In the genomic region with DNA sequence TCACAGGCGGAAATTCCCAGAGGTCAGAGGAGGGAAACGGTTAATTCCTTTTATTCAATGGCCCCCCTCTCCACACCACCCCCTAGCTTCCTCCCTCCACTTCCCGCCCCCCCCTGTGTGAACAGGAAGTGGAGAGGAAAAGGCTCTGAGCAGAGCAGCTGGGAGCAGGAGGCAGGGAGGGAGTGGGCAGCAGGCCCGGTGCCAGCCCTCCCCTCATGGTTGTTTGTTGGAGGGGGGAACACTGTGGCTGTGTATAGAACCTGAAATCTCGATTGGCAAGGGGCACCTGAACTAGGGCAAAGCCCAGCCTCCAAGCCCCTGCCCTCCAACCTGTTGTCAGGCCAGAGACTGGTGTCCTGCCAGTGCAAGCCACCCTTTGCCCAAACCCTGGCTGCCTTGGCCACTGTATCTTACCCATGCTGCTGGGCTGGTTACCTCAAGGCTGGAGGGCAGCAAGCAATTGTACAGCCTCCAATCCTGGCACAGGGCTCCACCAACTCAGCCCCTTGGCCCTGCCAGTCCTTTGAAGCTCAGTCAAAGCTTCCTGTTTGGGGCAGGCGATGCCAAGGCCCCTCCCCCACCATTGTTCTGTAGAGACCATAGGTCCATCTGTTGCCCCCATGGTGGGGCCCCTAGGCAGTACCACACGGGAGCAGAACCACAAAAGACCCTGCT, we compare ENCODE assay signal across 8 mouse cellular contexts. TPM values are rescaled to one million over a fixed set of nuclear protein-coding genes. Genes with fewer than 3 reads are reported as not detected.
DNase-seq lines count a peak whose midpoint lies in the region; ATAC-seq lines count a peak whose summit lies in the region.

No protein-coding gene starts in this region.

- peak; percentile 52 for ATAC-seq in hindbrain, embryonic 15.5 days (ENCODE audit: low FRiP score, low read depth)
- 0 out of 2 replicates have a peak, but pooled peaks have one; percentile 8 for ATAC-seq in liver, embryonic 11.5 days (replicated peaks; ENCODE audit: low FRiP score)
- peak; percentile 41; the same call in 1 of the 2 replicates for ATAC-seq in neural tube, embryonic 14.5 days (ENCODE audit: low read depth)
- no peak for ATAC-seq in monocyte, adult 5-6 weeks (replicated peaks; ENCODE audit: insufficient number of reproducible peaks, low FRiP score, low TSS enrichment, poor library complexity, severe bottlenecking)

- H3K27ac ChIP-seq in forebrain, embryonic 10.5 days = peak overlapping the region; percentile 76
- H3K27ac ChIP-seq in hindbrain, embryonic 15.5 days (replicated peaks) = peak overlapping the region; percentile 59
- H3K27ac ChIP-seq in liver, embryonic 11.5 days (ENCODE audit: low read depth, low read length) = peak overlapping the region; percentile 55; the same call in 1 of the 2 replicates
- H3K27ac ChIP-seq in neural tube, embryonic 14.5 days (ENCODE audit: low read depth, low read length) = no peak overlapping the region

- H3K9me3 ChIP-seq in forebrain, embryonic 10.5 days = no peaks in the 10 kb centered on the region
- no peaks in the 10 kb centered on the region for H3K9me3 ChIP-seq in hindbrain, embryonic 15.5 days
- H3K9me3 ChIP-seq in liver, embryonic 11.5 days (ENCODE audit: control insufficient read depth, low read length) = no peaks in the 10 kb centered on the region
- no peaks in the 10 kb centered on the region for H3K9me3 ChIP-seq in neural tube, embryonic 14.5 days (ENCODE audit: control insufficient read depth, low read length)

- H3K9ac ChIP-seq in hindbrain, embryonic 15.5 days = no peak overlapping the region
- H3K9ac ChIP-seq in liver, embryonic 11.5 days (ENCODE audit: low read depth, low read length) = peak overlapping the region; percentile 64
- no peak overlapping the region for H3K9ac ChIP-seq in neural tube, embryonic 14.5 days (replicated peaks; ENCODE audit: low read depth, low read length)

- peaks cover 38% of the 10 kb centered on the region for H3K4me1 ChIP-seq in forebrain, embryonic 10.5 days
- peaks cover 16% of the 10 kb centered on the region for H3K4me1 ChIP-seq in hindbrain, embryonic 15.5 days (replicated peaks)
- H3K4me1 ChIP-seq in liver, embryonic 11.5 days (replicated peaks; ENCODE audit: control insufficient read depth, insufficient read depth, low read length) = peaks cover 55% of the 10 kb centered on the region
- peaks cover 11% of the 10 kb centered on the region for H3K4me1 ChIP-seq in neural tube, embryonic 14.5 days (ENCODE audit: control insufficient read depth, insufficient read depth, low read length)

- peak overlapping the region; percentile 25; the same call in 1 of the 2 replicates for H3K4me3 ChIP-seq in forebrain, embryonic 10.5 days
- no peak overlapping the region for H3K4me3 ChIP-seq in hindbrain, embryonic 15.5 days
- peak overlapping the region; percentile 33 for H3K4me3 ChIP-seq in liver, embryonic 11.5 days (ENCODE audit: low read depth, low read length)
- H3K4me3 ChIP-seq in neural tube, embryonic 14.5 days (ENCODE audit: low read depth, low read length) = no peak overlapping the region

- peaks cover 35% of the 10 kb centered on the region for H3K36me3 ChIP-seq in forebrain, embryonic 10.5 days (replicated peaks)
- H3K36me3 ChIP-seq in hindbrain, embryonic 15.5 days = peaks cover 24% of the 10 kb centered on the region
- peaks cover 11% of the 10 kb centered on the region for H3K36me3 ChIP-seq in liver, embryonic 11.5 days (ENCODE audit: control insufficient read depth, insufficient read depth, low read length)
- peaks cover 25% of the 10 kb centered on the region; the same call in 1 of the 2 replicates for H3K36me3 ChIP-seq in neural tube, embryonic 14.5 days (ENCODE audit: control insufficient read depth, insufficient read depth, low read length)

- DNase-seq in layer of hippocampus, postnatal 14 days (ENCODE audit: low spot score in 2 of 2) = peak; percentile 55 to 71
- DNase-seq in layer of hippocampus, postnatal 25 days (ENCODE audit: extremely low spot score in 1 of 2, low spot score in 1 of 2) = no peak
- no peak for DNase-seq in forebrain, embryonic 10.5 days (ENCODE audit: extremely low spot score, low spot score)
- no peak for DNase-seq in liver, embryonic 11.5 days (ENCODE audit: low spot score)
- no peak for DNase-seq in Muller cell, postnatal 12 days (ENCODE audit: inconsistent ontology term)

- 0 out of 2 replicates have a peak, but pooled peaks cover 4% of the 10 kb centered on the region for H3K27me3 ChIP-seq in forebrain, embryonic 10.5 days (ENCODE audit: poor library complexity, severe bottlenecking)
- H3K27me3 ChIP-seq in hindbrain, embryonic 15.5 days = no peaks in the 10 kb centered on the region
- H3K27me3 ChIP-seq in liver, embryonic 11.5 days (replicated peaks; ENCODE audit: control insufficient read depth, insufficient read depth, low read length) = no peaks in the 10 kb centered on the region
- no peaks in the 10 kb centered on the region for H3K27me3 ChIP-seq in neural tube, embryonic 14.5 days (ENCODE audit: control insufficient read depth, insufficient read depth, low read length)

- peak overlapping the region; percentile 33 for H3K4me2 ChIP-seq in hindbrain, embryonic 15.5 days
- peak overlapping the region; percentile 82 for H3K4me2 ChIP-seq in liver, embryonic 11.5 days
- 0 out of 2 replicates have a peak overlapping the region, but pooled peaks have one; percentile 9 for H3K4me2 ChIP-seq in neural tube, embryonic 14.5 days (ENCODE audit: low read depth, low read length)

- 44% methylated on average over 7 of the region's 7 CpGs for WGBS in forebrain, embryonic 10.5 days
- WGBS in hindbrain, embryonic 15.5 days = 35% methylated on average over 7 of the region's 7 CpGs
- WGBS in liver, embryonic 11.5 days = 35% methylated on average over 7 of the region's 7 CpGs
- 30% methylated on average over 7 of the region's 7 CpGs for WGBS in neural tube, embryonic 14.5 days

RNA-seq across cellular contexts. Expression of a gene that starts 12.4 kb away (rescaled TPM):
- total RNA-seq in layer of hippocampus, postnatal 14 days (2021) = 10 to 100 TPM; 34.0 to 34.3 TPM
- 10 to 100 TPM; 37.5 to 43.9 TPM for total RNA-seq in layer of hippocampus, postnatal 25 days (2021)
- polyA plus RNA-seq in forebrain, embryonic 10.5 days (2016; fragmentation: Nextera tagmentation; extraction: Ambion mirVana) = 23.0 and 23.6 TPM in 2 replicates
- 27.3 and 30.2 TPM in 2 replicates for polyA plus RNA-seq in hindbrain, embryonic 15.5 days (2015; fragmentation: Nextera tagmentation; extraction: Ambion mirVana)
- polyA plus RNA-seq in liver, embryonic 11.5 days (2014; fragmentation: Nextera tagmentation; extraction: Ambion mirVana) = 13.4 and 14.0 TPM in 2 replicates
- polyA plus RNA-seq in neural tube, embryonic 14.5 days (2014; fragmentation: Nextera tagmentation; extraction: Ambion mirVana) = 14.8 and 19.7 TPM in 2 replicates
- 20.7 to 33.0 TPM (median 21.1 TPM) in 3 replicates for total RNA-seq in monocyte, adult 5-6 weeks (2017)

RNA-seq across cellular contexts. Expression of a gene that starts 24.6 kb away (rescaled TPM):
- total RNA-seq in layer of hippocampus, postnatal 14 days (2021) = 1 to 10 TPM; 5.6 to 6.3 TPM
- 1 to 10 TPM; 3.0 to 5.2 TPM for total RNA-seq in layer of hippocampus, postnatal 25 days (2021)
- polyA plus RNA-seq in forebrain, embryonic 10.5 days (2016; fragmentation: Nextera tagmentation; extraction: Ambion mirVana) = 3.3 and 4.0 TPM in 2 replicates
- 5.0 and 5.1 TPM in 2 replicates for polyA plus RNA-seq in hindbrain, embryonic 15.5 days (2015; fragmentation: Nextera tagmentation; extraction: Ambion mirVana)
- polyA plus RNA-seq in liver, embryonic 11.5 days (2014; fragmentation: Nextera tagmentation; extraction: Ambion mirVana) = 5.3 and 5.9 TPM in 2 replicates
- 2.1 and 2.7 TPM in 2 replicates for polyA plus RNA-seq in neural tube, embryonic 14.5 days (2014; fragmentation: Nextera tagmentation; extraction: Ambion mirVana)
- 0.19 to 0.85 TPM in 2 of 3 replicates, not detected in the other for total RNA-seq in monocyte, adult 5-6 weeks (2017)

RNA-seq across cellular contexts. Expression of a gene that starts 29.9 kb away (rescaled TPM):
- total RNA-seq in layer of hippocampus, postnatal 14 days (2021) = 1 to 10 TPM; 9.4 to 9.6 TPM
- total RNA-seq in layer of hippocampus, postnatal 25 days (2021) = 1 to 10 TPM; 6.3 to 6.9 TPM
- polyA plus RNA-seq in forebrain, embryonic 10.5 days (2016; fragmentation: Nextera tagmentation; extraction: Ambion mirVana) = 0.44 and 0.58 TPM in 2 replicates
- polyA plus RNA-seq in hindbrain, embryonic 15.5 days (2015; fragmentation: Nextera tagmentation; extraction: Ambion mirVana) = 44.2 and 45.5 TPM in 2 replicates
- 0.38 TPM in 1 of 2 replicates, not detected in the other for polyA plus RNA-seq in liver, embryonic 11.5 days (2014; fragmentation: Nextera tagmentation; extraction: Ambion mirVana)
- 24.6 and 31.9 TPM in 2 replicates for polyA plus RNA-seq in neural tube, embryonic 14.5 days (2014; fragmentation: Nextera tagmentation; extraction: Ambion mirVana)
- 0.48 TPM in 1 of 3 replicates, not detected in the others for total RNA-seq in monocyte, adult 5-6 weeks (2017)

RNA-seq across cellular contexts. Expression of a gene that starts 50.1 kb away (rescaled TPM):
- 1 to 10 TPM; 6.6 to 7.8 TPM for total RNA-seq in layer of hippocampus, postnatal 14 days (2021)
- 1 to 10 TPM; 6.4 to 7.1 TPM for total RNA-seq in layer of hippocampus, postnatal 25 days (2021)
- 1.3 and 1.4 TPM in 2 replicates for polyA plus RNA-seq in forebrain, embryonic 10.5 days (2016; fragmentation: Nextera tagmentation; extraction: Ambion mirVana)
- polyA plus RNA-seq in hindbrain, embryonic 15.5 days (2015; fragmentation: Nextera tagmentation; extraction: Ambion mirVana) = 10.7 and 11.6 TPM in 2 replicates
- polyA plus RNA-seq in liver, embryonic 11.5 days (2014; fragmentation: Nextera tagmentation; extraction: Ambion mirVana) = 2.9 and 3.2 TPM in 2 replicates
- 6.5 and 11.2 TPM in 2 replicates for polyA plus RNA-seq in neural tube, embryonic 14.5 days (2014; fragmentation: Nextera tagmentation; extraction: Ambion mirVana)
- total RNA-seq in monocyte, adult 5-6 weeks (2017) = 0.49 TPM in 1 of 3 replicates, not detected in the others

Comparison
In these comparisons a context has a peak if more than half of its experiments do, and no peak if none do; other contexts are left out.
1. DNase-seq: peak in layer of hippocampus, postnatal 14 days (2 of 2); none in layer of hippocampus, postnatal 25 days (0 of 2), forebrain, embryonic 10.5 days (single experiment), liver, embryonic 11.5 days (single experiment) and Muller cell, postnatal 12 days (single experiment).
2. H3K4me3 ChIP-seq: peak in forebrain, embryonic 10.5 days (single experiment) and liver, embryonic 11.5 days (single experiment); none in hindbrain, embryonic 15.5 days (single experiment) and neural tube, embryonic 14.5 days (single experiment).
3. H3K4me2 ChIP-seq: peak in every context shown above with its lines; median percentile 82 in liver, embryonic 11.5 days; 33 in hindbrain, embryonic 15.5 days; 9 in neural tube, embryonic 14.5 days.
4. RNA of a gene that starts 29.9 kb away (polyA plus RNA-seq): 44.2 to 45.5 TPM in hindbrain, embryonic 15.5 days and 24.6 to 31.9 TPM in neural tube, embryonic 14.5 days; 0.44 to 0.58 TPM in forebrain, embryonic 10.5 days and 0.38 TPM in liver, embryonic 11.5 days; every median in the first group is over 10 times any median in the second.